9 mouse cellular contexts compared by ENCODE assay signal in genomic region chr8:24337635-24338034, GRCm38 (mm10).
DNase-seq lines count a peak whose midpoint lies in the region; ATAC-seq and TF ChIP-seq lines count a peak whose summit lies in the region.
"Had no signal": no experiment of that assay in that cellular context is flagged by ENCODE, and none has a peak within 500 bp of the region (broad histone marks: within the 10 kb centered on the region; RNA-seq: fewer than 3 reads in every experiment).

No protein-coding gene starts in this region.

- 47% methylated on average over 6 of the region's 6 CpGs for WGBS in intestine, embryonic 14.5 days
- WGBS in intestine, embryonic 15.5 days, result 51% methylated on average over 6 of the region's 6 CpGs
- 49% methylated on average over 6 of the region's 6 CpGs for WGBS in embryonic facial prominence, embryonic 14.5 days
- WGBS in limb, embryonic 12.5 days, result 53% methylated on average over 6 of the region's 6 CpGs

- H3K9ac ChIP-seq in intestine, embryonic 14.5 days (ENCODE audit: low read length), result no peak overlapping the region
- no peak overlapping the region for H3K9ac ChIP-seq in intestine, embryonic 15.5 days
- no peak overlapping the region for H3K9ac ChIP-seq in embryonic facial prominence, embryonic 14.5 days (ENCODE audit: low read depth, low read length)
- H3K9ac ChIP-seq in limb, embryonic 12.5 days (replicated peaks), result no peak overlapping the region
- H3K9ac ChIP-seq: heart, embryonic 13.5 days had no signal

- no peaks in the 10 kb centered on the region for H3K4me1 ChIP-seq in intestine, embryonic 14.5 days (replicated peaks; ENCODE audit: control insufficient read depth, insufficient read depth, low read length)
- H3K4me1 ChIP-seq in intestine, embryonic 15.5 days (replicated peaks), result no peaks in the 10 kb centered on the region
- peaks cover 6% of the 10 kb centered on the region; the same call in 1 of the 2 replicates for H3K4me1 ChIP-seq in embryonic facial prominence, embryonic 14.5 days (ENCODE audit: control insufficient read depth, insufficient read depth, low read length)
- peaks cover 18% of the 10 kb centered on the region for H3K4me1 ChIP-seq in limb, embryonic 12.5 days (replicated peaks)
- H3K4me1 ChIP-seq: heart, embryonic 13.5 days had no signal

- no peak overlapping the region for H3K4me2 ChIP-seq in intestine, embryonic 14.5 days (ENCODE audit: low read length)
- no peak overlapping the region for H3K4me2 ChIP-seq in intestine, embryonic 15.5 days (replicated peaks)
- H3K4me2 ChIP-seq in embryonic facial prominence, embryonic 14.5 days (ENCODE audit: low read depth, low read length), result no peak overlapping the region
- H3K4me2 ChIP-seq in limb, embryonic 12.5 days, result no peak overlapping the region
- H3K4me2 ChIP-seq: heart, embryonic 13.5 days had no signal

- in situ Hi-C loops in Patski (cut with MboI; ENCODE audit: low pct_unique_long_range_greater_than_20kb), result no loop called here

- H3K27ac ChIP-seq in intestine, embryonic 14.5 days (ENCODE audit: low read depth), result no peak overlapping the region
- H3K27ac ChIP-seq in intestine, embryonic 15.5 days, result no peak overlapping the region
- H3K27ac ChIP-seq in embryonic facial prominence, embryonic 14.5 days (replicated peaks; ENCODE audit: low read depth, low read length), result no peak overlapping the region
- H3K27ac ChIP-seq in limb, embryonic 12.5 days, result no peak overlapping the region
- H3K27ac ChIP-seq: heart, embryonic 13.5 days had no signal

- no peaks in the 10 kb centered on the region for H3K36me3 ChIP-seq in intestine, embryonic 14.5 days (ENCODE audit: control insufficient read depth, insufficient read depth, low read length)
- no peaks in the 10 kb centered on the region for H3K36me3 ChIP-seq in intestine, embryonic 15.5 days
- no peaks in the 10 kb centered on the region for H3K36me3 ChIP-seq in embryonic facial prominence, embryonic 14.5 days (ENCODE audit: control insufficient read depth, insufficient read depth, low read length)
- H3K36me3 ChIP-seq in limb, embryonic 12.5 days, result no peaks in the 10 kb centered on the region
- H3K36me3 ChIP-seq: heart, embryonic 13.5 days had no signal

- TF ChIP-seq CTCF in Patski (IDR thresholded peaks at IDR 0.05), result peak; percentile 77

- DNase-seq in intestine, embryonic 14.5 days (ENCODE audit: low spot score), result peak; percentile 53
- no peak for DNase-seq in Patski (ENCODE audit: low read depth, low spot score)
- peak; percentile 40 for DNase-seq in embryonic facial prominence, embryonic 14.5 days (ENCODE audit: low spot score)
- peak; percentile 30 for DNase-seq in right cerebral cortex, postnatal 4 days
- no peak for DNase-seq in cerebellum, adult 11-12 months
- no peak for DNase-seq in c-Kit-positive CD71-positive TER-119-positive erythroid progenitor cells, embryonic 14.5 days (ENCODE audit: low spot score)

- POLR2A ChIA-PET in Patski (lab: Charles Lee), result no interaction called here

- H3K9me3 ChIP-seq in intestine, embryonic 14.5 days (ENCODE audit: control insufficient read depth, low read length), result no peaks in the 10 kb centered on the region
- no peaks in the 10 kb centered on the region for H3K9me3 ChIP-seq in intestine, embryonic 15.5 days
- H3K9me3 ChIP-seq in embryonic facial prominence, embryonic 14.5 days (ENCODE audit: control insufficient read depth, low read length), result no peaks in the 10 kb centered on the region
- no peaks in the 10 kb centered on the region for H3K9me3 ChIP-seq in limb, embryonic 12.5 days
- H3K9me3 ChIP-seq: heart, embryonic 13.5 days had no signal

- H3K27me3 ChIP-seq in intestine, embryonic 14.5 days (replicated peaks; ENCODE audit: control insufficient read depth, insufficient read depth, low read length), result no peaks in the 10 kb centered on the region
- H3K27me3 ChIP-seq in intestine, embryonic 15.5 days (replicated peaks), result no peaks in the 10 kb centered on the region
- peaks cover 11% of the 10 kb centered on the region for H3K27me3 ChIP-seq in Patski
- H3K27me3 ChIP-seq in embryonic facial prominence, embryonic 14.5 days (replicated peaks; ENCODE audit: control insufficient read depth, insufficient read depth, low read length), result no peaks in the 10 kb centered on the region
- no peaks in the 10 kb centered on the region for H3K27me3 ChIP-seq in limb, embryonic 12.5 days
- H3K27me3 ChIP-seq: heart, embryonic 13.5 days had no signal

- no peak for ATAC-seq in intestine, embryonic 14.5 days (replicated peaks; ENCODE audit: low FRiP score, low TSS enrichment, low read depth)
- no peak for ATAC-seq in intestine, embryonic 15.5 days
- peak; percentile 35 for ATAC-seq in Patski
- ATAC-seq in embryonic facial prominence, embryonic 14.5 days (ENCODE audit: low read depth), result 0 out of 2 replicates have a peak, but pooled peaks have one; percentile 18
- peak; percentile 42; the same call in 1 of the 2 replicates for ATAC-seq in limb, embryonic 12.5 days (ENCODE audit: insufficient number of reproducible peaks, insufficient read depth, low FRiP score, low TSS enrichment, low read depth)

- CTCF ChIA-PET in Patski (lab: Charles Lee), result no interaction called here

- H3K4me3 ChIP-seq in intestine, embryonic 14.5 days (ENCODE audit: low read depth, low read length), result no peak overlapping the region
- no peak overlapping the region for H3K4me3 ChIP-seq in intestine, embryonic 15.5 days (replicated peaks)
- H3K4me3 ChIP-seq in embryonic facial prominence, embryonic 14.5 days (ENCODE audit: low read depth, low read length), result no peak overlapping the region
- H3K4me3 ChIP-seq in limb, embryonic 12.5 days (replicated peaks), result no peak overlapping the region
- H3K4me3 ChIP-seq: heart, embryonic 13.5 days had no signal

Comparison
In these comparisons a context has a peak if more than half of its experiments do, and no peak if none do; other contexts are left out.
1. ATAC-seq: peak in Patski (single experiment), embryonic facial prominence, embryonic 14.5 days (single experiment) and limb, embryonic 12.5 days (single experiment); none in intestine, embryonic 14.5 days (single experiment) and intestine, embryonic 15.5 days (single experiment).
2. DNase-seq: peak in intestine, embryonic 14.5 days (single experiment), embryonic facial prominence, embryonic 14.5 days (single experiment) and right cerebral cortex, postnatal 4 days (single experiment); none in Patski (single experiment), cerebellum, adult 11-12 months (single experiment) and c-Kit-positive CD71-positive TER-119-positive erythroid progenitor cells, embryonic 14.5 days (single experiment).